Mouse (Mus musculus): Measurements from ENCODE around the gene Sctr. TPM values are rescaled to one million over a fixed set of nuclear protein-coding genes. Genes with fewer than 3 reads are reported as not detected.

Sctr gene
- polyA plus RNA-seq (2012; fragmentation: generic; extraction: Trizol): 0.07 TPM
- long read RNA-seq, experiment 1: 0 reads
- long read RNA-seq, experiment 2: 0 reads

DNA sequence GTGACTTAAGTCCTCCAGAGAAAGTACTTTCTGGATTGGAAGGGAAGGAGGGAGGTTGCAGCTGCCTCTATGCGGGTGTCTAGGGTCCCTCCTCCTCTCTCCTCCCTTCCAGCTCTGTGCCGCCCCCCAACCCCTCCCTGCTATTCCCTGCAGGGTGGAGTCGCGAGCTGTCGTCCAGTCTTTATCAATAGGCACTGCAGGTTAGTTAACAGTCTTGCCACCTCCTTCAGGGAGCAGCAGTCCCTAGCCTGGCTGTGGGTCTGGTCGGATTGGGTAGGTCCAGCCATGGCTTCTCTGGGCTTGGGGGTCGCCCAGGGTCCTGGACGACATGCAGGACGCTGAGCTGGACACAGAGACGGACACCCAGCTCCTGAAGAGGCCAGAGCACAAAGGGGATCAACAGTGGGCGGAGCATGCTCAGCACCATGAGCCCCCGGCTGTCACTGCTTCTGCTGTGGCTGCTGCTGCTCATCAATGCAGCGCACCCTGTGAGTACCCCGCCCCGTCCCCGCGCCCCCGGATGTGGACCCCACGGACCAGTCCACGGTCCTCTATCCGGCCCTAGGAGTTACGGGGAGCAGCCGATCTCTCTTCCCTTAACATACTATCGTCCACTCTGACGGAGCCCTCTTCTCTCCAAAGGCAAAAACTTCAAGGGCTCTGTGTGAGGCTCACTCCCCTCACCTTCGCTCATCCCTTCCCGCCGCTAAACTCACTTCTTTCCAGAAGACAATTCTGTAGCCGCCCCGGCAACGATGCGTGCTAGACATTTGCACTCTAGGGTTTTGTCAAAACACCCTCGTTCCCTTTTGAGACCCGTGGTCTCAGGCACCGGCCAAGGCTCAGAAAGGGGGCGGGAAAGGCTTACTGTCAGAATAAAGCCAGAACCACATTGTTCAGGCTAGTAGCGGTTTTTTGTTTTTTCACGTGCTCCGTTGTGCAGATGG lies at the start of gene Sctr:
Gene Sctr, plus strand, starts transcription at position 51 of the 947 bp plus-strand sequence.
- Histone ChIP-seq H3K79me2 (ENCODE audit: control insufficient read depth, insufficient read depth) (no peaks in the 10 kb centered on the region), H3K79me3 (ENCODE audit: low read depth) (no peaks in the 10 kb centered on the region), H3ac (ENCODE audit: control insufficient read depth, insufficient read length, low read depth) (no peak within 1 kb of the TSS), H3K4me3 (ENCODE audit: insufficient read depth, poor library complexity, severe bottlenecking) (no peak within 1 kb of the TSS), H3K27me3 (ENCODE audit: control insufficient read depth, insufficient read depth, insufficient read length) (peaks cover 50% of the 10 kb centered on the region), H3K36me3 (ENCODE audit: control insufficient read depth, insufficient read depth) (no peaks in the 10 kb centered on the region)
- TF ChIP-seq CTCF (IDR thresholded peaks at IDR 0.05; ENCODE audit: control insufficient read depth, insufficient read depth, insufficient read length) (no peak), FOSL1 (IDR thresholded peaks at IDR 0.05; ENCODE audit: insufficient read depth, low read length, poor library complexity, severe bottlenecking) (no peak), USF1 (IDR thresholded peaks at IDR 0.05; ENCODE audit: low read depth) (no peak), CEBPB (IDR thresholded peaks at IDR 0.05; ENCODE audit: low read depth) (no peak), MYOG (IDR thresholded peaks at IDR 0.05; ENCODE audit: control insufficient read depth, extremely low read depth, insufficient read length) (no peak), MAX (IDR thresholded peaks at IDR 0.05) (no peak), MYOD1 (IDR thresholded peaks at IDR 0.05; ENCODE audit: control insufficient read depth, insufficient read length, low read depth) (no peak)

DNA sequence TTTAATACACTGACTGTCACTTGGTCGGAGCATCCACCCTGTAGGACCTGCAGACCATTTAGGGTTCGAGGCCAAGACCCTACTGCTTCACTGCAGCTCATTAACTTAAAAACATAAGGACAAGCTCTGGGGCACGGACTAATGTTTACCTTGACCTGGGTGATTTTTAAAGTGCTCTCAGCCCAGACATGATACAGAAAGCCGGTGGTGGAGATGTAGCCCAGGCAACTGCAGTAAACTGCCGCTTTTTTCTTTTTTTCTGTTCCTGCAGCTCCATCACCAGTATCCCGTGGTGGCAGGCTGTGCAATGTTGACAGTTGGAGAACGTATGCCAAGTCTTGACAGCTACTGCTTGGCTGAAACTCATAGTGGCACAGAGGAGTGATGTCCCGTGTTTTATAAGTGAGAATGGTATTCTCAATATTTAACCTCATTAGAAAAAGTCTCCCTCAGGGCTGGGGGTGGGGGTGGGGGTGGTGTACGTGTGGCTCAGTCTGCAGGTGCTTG lies 48.9 kb upstream of the Sctr start:
- H3K27me3 ChIP-seq (ENCODE audit: control insufficient read depth, insufficient read depth, insufficient read length): peaks cover 21% of the 10 kb centered on the region
- no peak overlapping the region for H3K4me3 ChIP-seq (ENCODE audit: insufficient read depth, poor library complexity, severe bottlenecking)
- no peak overlapping the region for H3ac ChIP-seq (ENCODE audit: control insufficient read depth, insufficient read length, low read depth)
- TF ChIP-seq MAX (IDR thresholded peaks at IDR 0.05) (no peak), MYOD1 (IDR thresholded peaks at IDR 0.05; ENCODE audit: control insufficient read depth, insufficient read length, low read depth) (no peak), CTCF (IDR thresholded peaks at IDR 0.05; ENCODE audit: control insufficient read depth, insufficient read depth, insufficient read length) (no peak), FOSL1 (IDR thresholded peaks at IDR 0.05; ENCODE audit: insufficient read depth, low read length, poor library complexity, severe bottlenecking) (no peak), CEBPB (IDR thresholded peaks at IDR 0.05; ENCODE audit: low read depth) (no peak), USF1 (IDR thresholded peaks at IDR 0.05; ENCODE audit: low read depth) (no peak), MYOG (IDR thresholded peaks at IDR 0.05; ENCODE audit: control insufficient read depth, extremely low read depth, insufficient read length) (no peak)
- H3K79me3 ChIP-seq (ENCODE audit: low read depth): no peaks in the 10 kb centered on the region
- H3K79me2 ChIP-seq (ENCODE audit: control insufficient read depth, insufficient read depth): no peaks in the 10 kb centered on the region
- no peaks in the 10 kb centered on the region for H3K36me3 ChIP-seq (ENCODE audit: control insufficient read depth, insufficient read depth)

DNA sequence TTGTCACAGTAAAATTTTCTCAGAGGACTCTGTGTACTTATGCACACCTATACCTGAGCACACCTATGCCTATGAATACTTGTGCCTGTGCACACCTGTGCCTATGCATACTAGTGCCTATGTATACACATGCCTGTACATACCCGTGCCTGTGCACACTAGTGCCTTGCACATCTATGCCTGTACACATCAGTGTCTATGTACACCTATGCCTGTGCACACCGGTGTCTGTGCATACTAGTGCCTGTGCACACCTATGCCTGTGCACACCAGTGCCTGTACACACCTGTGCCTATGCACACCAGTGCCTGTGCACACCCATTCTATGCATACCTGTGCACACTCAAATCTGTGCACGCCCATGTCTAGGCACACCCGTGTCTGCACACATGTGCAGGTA lies 47.2 kb upstream of the Sctr start:
- H3K4me3 ChIP-seq (ENCODE audit: insufficient read depth, poor library complexity, severe bottlenecking): no peak overlapping the region
- H3K79me3 ChIP-seq (ENCODE audit: low read depth): no peaks in the 10 kb centered on the region
- no peaks in the 10 kb centered on the region for H3K79me2 ChIP-seq (ENCODE audit: control insufficient read depth, insufficient read depth)
- H3K36me3 ChIP-seq (ENCODE audit: control insufficient read depth, insufficient read depth): no peaks in the 10 kb centered on the region
- TF ChIP-seq MYOG (IDR thresholded peaks at IDR 0.05; ENCODE audit: control insufficient read depth, extremely low read depth, insufficient read length) (no peak), CEBPB (IDR thresholded peaks at IDR 0.05; ENCODE audit: low read depth) (no peak), MAX (IDR thresholded peaks at IDR 0.05) (no peak), MYOD1 (IDR thresholded peaks at IDR 0.05; ENCODE audit: control insufficient read depth, insufficient read length, low read depth) (no peak), FOSL1 (IDR thresholded peaks at IDR 0.05; ENCODE audit: insufficient read depth, low read length, poor library complexity, severe bottlenecking) (no peak), USF1 (IDR thresholded peaks at IDR 0.05; ENCODE audit: low read depth) (no peak)
- peaks cover 28% of the 10 kb centered on the region for H3K27me3 ChIP-seq (ENCODE audit: control insufficient read depth, insufficient read depth, insufficient read length)
- H3ac ChIP-seq (ENCODE audit: control insufficient read depth, insufficient read length, low read depth): no peak overlapping the region

DNA sequence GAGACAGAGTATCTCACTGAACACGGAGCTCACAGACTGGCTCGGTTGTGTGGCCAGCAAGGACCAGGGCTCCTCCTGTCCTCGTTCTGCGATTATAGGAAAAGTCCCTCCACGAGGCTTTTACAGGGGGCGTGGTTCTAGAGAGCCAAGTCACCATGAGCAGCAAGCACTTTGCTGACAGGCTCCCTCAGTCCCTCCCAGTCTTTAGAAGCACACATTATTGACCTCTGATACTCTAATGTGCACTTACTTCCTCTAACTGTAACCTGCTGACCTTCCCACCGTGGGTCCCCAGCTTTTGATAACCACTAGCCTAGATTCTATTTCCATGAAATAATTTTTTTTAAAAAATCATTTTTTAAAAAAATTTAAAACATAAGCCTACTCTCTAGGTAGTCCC lies 46.8 kb upstream of the Sctr start:
- Histone ChIP-seq H3K27me3 (ENCODE audit: control insufficient read depth, insufficient read depth, insufficient read length) (peaks cover 31% of the 10 kb centered on the region), H3K79me3 (ENCODE audit: low read depth) (no peaks in the 10 kb centered on the region), H3ac (ENCODE audit: control insufficient read depth, insufficient read length, low read depth) (no peak overlapping the region), H3K4me3 (ENCODE audit: insufficient read depth, poor library complexity, severe bottlenecking) (no peak overlapping the region), H3K79me2 (ENCODE audit: control insufficient read depth, insufficient read depth) (no peaks in the 10 kb centered on the region), H3K36me3 (ENCODE audit: control insufficient read depth, insufficient read depth) (no peaks in the 10 kb centered on the region)
- no peak for TF ChIP-seq USF1 (IDR thresholded peaks at IDR 0.05; ENCODE audit: low read depth)
- TF ChIP-seq CTCF (IDR thresholded peaks at IDR 0.05; ENCODE audit: control insufficient read depth, insufficient read depth, insufficient read length): no peak

DNA sequence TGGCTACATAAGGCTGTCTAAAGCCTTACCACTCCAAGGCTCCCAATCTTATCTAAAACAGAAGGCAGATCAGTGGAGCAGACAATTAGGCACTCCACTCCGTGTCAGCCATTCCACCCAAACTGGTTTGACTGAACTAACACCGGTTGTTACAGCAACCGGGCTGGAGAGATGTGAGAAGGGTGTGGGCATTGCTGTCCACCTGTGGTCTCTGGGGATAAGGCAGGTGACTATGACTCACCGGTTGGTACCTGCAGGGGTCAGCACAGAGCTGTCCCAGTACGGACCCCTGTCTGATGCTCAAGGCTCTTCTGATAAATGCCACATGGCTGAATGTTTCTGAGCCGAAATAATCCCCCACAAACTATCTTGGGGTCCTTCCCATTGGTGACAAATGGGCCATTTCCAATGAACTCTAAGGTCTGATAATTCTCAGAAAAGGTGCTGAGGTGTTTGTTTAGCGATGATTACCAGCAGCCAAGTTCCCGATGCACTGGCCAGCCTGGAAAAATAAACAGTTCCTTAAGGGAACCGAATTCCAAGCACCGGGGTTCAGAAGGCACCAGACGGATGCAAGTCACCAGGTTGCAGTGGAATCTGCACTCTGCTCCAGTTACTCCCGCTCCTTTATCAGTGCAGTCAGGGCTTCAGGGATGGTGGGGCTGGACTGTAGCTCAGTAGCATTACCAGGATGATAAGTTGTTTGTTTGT lies 40.7 kb upstream of the Sctr start:
- H3K79me3 ChIP-seq (ENCODE audit: low read depth): no peaks in the 10 kb centered on the region
- TF ChIP-seq USF1 (IDR thresholded peaks at IDR 0.05; ENCODE audit: low read depth): no peak
- TF ChIP-seq MYOD1 (IDR thresholded peaks at IDR 0.05; ENCODE audit: control insufficient read depth, insufficient read length, low read depth): no peak
- TF ChIP-seq CTCF (IDR thresholded peaks at IDR 0.05; ENCODE audit: control insufficient read depth, insufficient read depth, insufficient read length): no peak
- TF ChIP-seq MYOG (IDR thresholded peaks at IDR 0.05; ENCODE audit: control insufficient read depth, extremely low read depth, insufficient read length): no peak
- no peak for TF ChIP-seq CEBPB (IDR thresholded peaks at IDR 0.05; ENCODE audit: low read depth)
- TF ChIP-seq MAX (IDR thresholded peaks at IDR 0.05): no peak
- no peak for TF ChIP-seq FOSL1 (IDR thresholded peaks at IDR 0.05; ENCODE audit: insufficient read depth, low read length, poor library complexity, severe bottlenecking)
- no peak overlapping the region for H3K4me3 ChIP-seq (ENCODE audit: insufficient read depth, poor library complexity, severe bottlenecking)

More for the DNA sequence above, 40.7 kb upstream of the Sctr start:
- Histone ChIP-seq H3ac (ENCODE audit: control insufficient read depth, insufficient read length, low read depth) (no peak overlapping the region), H3K27me3 (ENCODE audit: control insufficient read depth, insufficient read depth, insufficient read length) (peaks cover 31% of the 10 kb centered on the region), H3K79me2 (ENCODE audit: control insufficient read depth, insufficient read depth) (no peaks in the 10 kb centered on the region), H3K36me3 (ENCODE audit: control insufficient read depth, insufficient read depth) (no peaks in the 10 kb centered on the region)
